Mouse (Mus musculus): ENCODE measurements around the gene Arl8b.

GRCm38 (mm10) chr6:108844093-108844492 is 61.2 kb downstream of the Arl8b start:
- no peak for TF ChIP-seq CTCF (IDR thresholded peaks at IDR 0.05; ENCODE audit: low read depth)
- no peak for TF ChIP-seq EP300 (IDR thresholded peaks at IDR 0.05; ENCODE audit: low read depth)

Data from liver, postnatal 0 days (tissue).